Mouse (Mus musculus) MEL (cell line): ENCODE results near the gene Frmd4a. TPM values are rescaled to one million over a fixed set of nuclear protein-coding genes. Genes with fewer than 3 reads are reported as not detected.

Source experiments
- DNase-seq: peaks from one replicate; pipeline ENCODE4 v3.0.0; 2011; ENCODE audit warnings: low read depth, low spot score
- H3K27ac ChIP-seq: 2 replicates; pipeline ENCODE4 v1.5.1; 2012; ENCODE audit warnings: low read depth, mild to moderate bottlenecking, control low read depth, low read length, moderate library complexity; ENCODE audit not compliant: control insufficient read depth
- H3K27me3 ChIP-seq, 2 experiments: fragments of 150-350 bp in 1 of 2; sonication (generic) in 1 of 2; 2 replicates each; pipeline ENCODE4 v1.6.1; 2012; ENCODE audit warnings: low read length in 2 of 2, mild to moderate bottlenecking in 2 of 2, improper control_type of control experiment in 1 of 2, moderate library complexity in 1 of 2; ENCODE audit not compliant: insufficient read depth in 2 of 2, control insufficient read depth in 1 of 2
- H3K36me3 ChIP-seq, 2 experiments: 2 replicates each; pipeline ENCODE4 v1.6.1; 2012 to 2014; ENCODE audit warnings: low read length in 2 of 2, improper control_type of control experiment in 1 of 2, inconsistent platforms in 1 of 2, mild to moderate bottlenecking in 1 of 2; ENCODE audit not compliant: insufficient read depth in 2 of 2, control insufficient read depth in 1 of 2
- H3K4me1 ChIP-seq, 2 experiments: fragments of 150-350 bp in 1 of 2; sonication (generic) in 1 of 2; 2 replicates each; pipeline ENCODE4 v1.6.1; 2012; ENCODE audit warnings: low read length in 2 of 2, improper control_type of control experiment in 1 of 2, mild to moderate bottlenecking in 1 of 2; ENCODE audit not compliant: insufficient read depth in 2 of 2, control insufficient read depth in 1 of 2
- H3K4me3 ChIP-seq, 2 experiments: fragments of 150-350 bp in 1 of 2; sonication (generic) in 1 of 2; 2 replicates each; pipeline ENCODE4 v1.5.1; 2012; ENCODE audit warnings: low read depth in 2 of 2, low read length in 2 of 2, mild to moderate bottlenecking in 2 of 2, moderate library complexity in 2 of 2, control low read depth in 1 of 2, improper control_type of control experiment in 1 of 2; ENCODE audit not compliant: control insufficient read depth in 1 of 2, insufficient read depth in 1 of 2
- H3K79me2 ChIP-seq: 2 replicates; pipeline ENCODE4 v1.6.1; 2012; ENCODE audit warnings: mild to moderate bottlenecking, low read length, moderate library complexity; ENCODE audit not compliant: control insufficient read depth, poor library complexity, insufficient read depth
- H3K9ac ChIP-seq: 2 replicates; pipeline ENCODE4 v1.6.1; 2012; ENCODE audit warnings: low read depth, mild to moderate bottlenecking, control low read depth, low read length, moderate library complexity; ENCODE audit not compliant: control insufficient read depth, poor library complexity, severe bottlenecking
- H3K9me3 ChIP-seq: fragments of 150-350 bp; sonication (generic); replicated peaks from 2 replicates; pipeline ENCODE4 v1.6.1; 2012; ENCODE audit warnings: mild to moderate bottlenecking, low read length, improper control_type of control experiment, moderate library complexity; ENCODE audit not compliant: insufficient read depth
- BHLHE40 ChIP-seq: IDR thresholded peaks from 2 replicates; pipeline ENCODE4 v1.6.1; 2012; ENCODE audit warnings: low read depth, mild to moderate bottlenecking, inconsistent platforms, low read length, improper control_type of control experiment, borderline replicate concordance
- CHD2 ChIP-seq: IDR thresholded peaks from 2 replicates; pipeline ENCODE4 v1.6.1; 2011; ENCODE audit warnings: low read length, improper control_type of control experiment
- E2F4 ChIP-seq: IDR thresholded peaks from 2 replicates; pipeline ENCODE4 v1.6.1; 2011; ENCODE audit warnings: low read depth, low read length, improper control_type of control experiment, borderline replicate concordance
- EP300 ChIP-seq, 2 experiments: IDR thresholded peaks; 2 replicates each; pipeline ENCODE4 v1.6.1; 2011; ENCODE audit warnings: improper control_type of control experiment in 2 of 2, low read length in 2 of 2, low read depth in 1 of 2, mild to moderate bottlenecking in 1 of 2
- ETS1 ChIP-seq: IDR thresholded peaks from 2 replicates; pipeline ENCODE4 v1.6.1; 2012; ENCODE audit warnings: low read depth, mild to moderate bottlenecking, inconsistent platforms, low read length, improper control_type of control experiment, moderate library complexity
- GABPA ChIP-seq: IDR thresholded peaks from 2 replicates; pipeline ENCODE4 v1.6.1; 2012; ENCODE audit warnings: low read depth, mild to moderate bottlenecking, inconsistent platforms, low read length, improper control_type of control experiment, moderate library complexity
- GATA1 ChIP-seq: IDR thresholded peaks from 2 replicates; pipeline ENCODE4 v1.6.1; 2011; ENCODE audit warnings: low read depth, low read length, improper control_type of control experiment
- KAT2A ChIP-seq: conservative IDR thresholded peaks from 2 replicates; pipeline ENCODE4 v1.6.1; 2012; ENCODE audit warnings: low read depth, low read length, improper control_type of control experiment, inconsistent platforms
- MAFK ChIP-seq: IDR thresholded peaks from 2 replicates; pipeline ENCODE4 v1.6.1; 2011; ENCODE audit warnings: low read depth, mild to moderate bottlenecking, low read length, improper control_type of control experiment, borderline replicate concordance
- MAX ChIP-seq: IDR thresholded peaks from 2 replicates; pipeline ENCODE4 v1.6.1; 2011; ENCODE audit warnings: low read length, improper control_type of control experiment
- MEF2A ChIP-seq: IDR thresholded peaks from 2 replicates; pipeline ENCODE4 v1.6.1; 2014; ENCODE audit warnings: low read depth, mild to moderate bottlenecking, inconsistent platforms, low read length, improper control_type of control experiment; ENCODE audit not compliant: poor library complexity, insufficient replicate concordance, severe bottlenecking; ENCODE audit errors: extremely low read depth
- MYC ChIP-seq: IDR thresholded peaks from 2 replicates; pipeline ENCODE4 v1.6.1; 2011; ENCODE audit warnings: low read depth, mild to moderate bottlenecking, low read length, improper control_type of control experiment, moderate library complexity
- NELFE ChIP-seq: IDR thresholded peaks from 2 replicates; pipeline ENCODE4 v1.6.1; 2011; ENCODE audit warnings: low read depth, low read length, improper control_type of control experiment
- NRF1 ChIP-seq: IDR thresholded peaks from 2 replicates; pipeline ENCODE4 v1.6.1; 2014; ENCODE audit warnings: low read depth, mild to moderate bottlenecking, inconsistent platforms, low read length, improper control_type of control experiment, moderate library complexity; ENCODE audit not compliant: poor library complexity, insufficient read depth, severe bottlenecking
- POLR2A ChIP-seq, 2 experiments: IDR thresholded peaks; 2 replicates each; pipeline ENCODE4 v1.6.1; 2011 to 2012; ENCODE audit warnings: low read length in 2 of 2, mild to moderate bottlenecking in 2 of 2, control low read depth in 1 of 2, improper control_type of control experiment in 1 of 2, low read depth in 1 of 2, moderate library complexity in 1 of 2; ENCODE audit not compliant: control insufficient read depth in 1 of 2, insufficient read depth in 1 of 2, poor library complexity in 1 of 2
- RAD21 ChIP-seq: IDR thresholded peaks from 2 replicates; pipeline ENCODE4 v1.6.1; 2011; ENCODE audit warnings: mild to moderate bottlenecking, low read depth, low read length, improper control_type of control experiment
- RCOR1 ChIP-seq: IDR thresholded peaks from 2 replicates; pipeline ENCODE4 v1.6.1; 2012; ENCODE audit warnings: low read depth, mild to moderate bottlenecking, inconsistent platforms, low read length, improper control_type of control experiment
- TCF12 ChIP-seq: IDR thresholded peaks from 2 replicates; pipeline ENCODE4 v1.6.1; 2014; ENCODE audit warnings: low read depth, mild to moderate bottlenecking, inconsistent platforms, low read length, improper control_type of control experiment, moderate library complexity
- UBTF ChIP-seq: IDR thresholded peaks from 2 replicates; pipeline ENCODE4 v1.6.1; 2012; ENCODE audit warnings: low read depth, mild to moderate bottlenecking, inconsistent platforms, low read length, improper control_type of control experiment, moderate library complexity, borderline replicate concordance; ENCODE audit not compliant: insufficient read depth
- ZC3H11A ChIP-seq: IDR thresholded peaks from 2 replicates; pipeline ENCODE4 v1.6.1; 2012; ENCODE audit warnings: low read depth, mild to moderate bottlenecking, inconsistent platforms, low read length, improper control_type of control experiment
- ZMIZ1 ChIP-seq: IDR thresholded peaks from 2 replicates; pipeline ENCODE4 v1.6.1; 2012; ENCODE audit warnings: low read depth, mild to moderate bottlenecking, inconsistent platforms, low read length, improper control_type of control experiment, moderate library complexity
- ZNF384 ChIP-seq: IDR thresholded peaks from 2 replicates; pipeline ENCODE4 v1.6.1; 2012; ENCODE audit warnings: low read depth, mild to moderate bottlenecking, inconsistent platforms, low read length, improper control_type of control experiment
- polyA plus RNA-seq, 2 experiments: library from polyadenylated mRNA; stranded (reverse) in 1 of 2; unstranded in 1 of 2; fragments of >175 nt in 1 of 2; fragments of >200 nt in 1 of 2; gene quantifications; 2 replicates each; pipeline versions ENCODE4 v1.2.1 to v1.2.4; 2012; ENCODE audit warnings: low replicate concordance in 2 of 2, low read depth in 1 of 2; ENCODE audit not compliant: insufficient read length in 2 of 2, insufficient read depth in 1 of 2, missing spikeins in 1 of 2
- total RNA-seq: library from RNA; depleted of rRNA; stranded (reverse); fragments of 300-350 nt; gene quantifications from 2 replicates; pipeline ENCODE4 v1.2.3, GENCODE M21; 2012

Gene Frmd4a
- total and polyA plus RNA-seq, 3 experiments: 6.4 to 14.4 TPM; not detected in 1

- H3K27ac ChIP-seq: no peak overlapping the region
- H3K4me3 ChIP-seq: no peak overlapping the region
- DNase-seq: no peak
- H3K4me1 ChIP-seq: no peaks in the 10 kb centered on the region
- H3K36me3 ChIP-seq: peaks cover 0 to 25% of the 10 kb centered on the region in 2 experiments; a peak in 2 of 4 replicates
- H3K9ac ChIP-seq: no peak overlapping the region
- H3K27me3 ChIP-seq: no peaks in the 10 kb centered on the region
- TF ChIP-seq POLR2A (IDR thresholded peaks at IDR 0.05; ENCODE audit: control insufficient read depth in 1 of 2, insufficient read depth in 1 of 2, low read depth in 1 of 2, low read length in 2 of 2, poor library complexity in 1 of 2): no peak
- no peak for TF ChIP-seq KAT2A
- TF ChIP-seq EP300 (IDR thresholded peaks at IDR 0.05; ENCODE audit: low read depth in 1 of 2, low read length in 2 of 2): no peak
- TF ChIP-seq GABPA: no peak
- TF ChIP-seq MYC: no peak
- TF ChIP-seq UBTF: no peak
- no peak for TF ChIP-seq ZMIZ1
- TF ChIP-seq ETS1: no peak
- TF ChIP-seq ZC3H11A: no peak
- TF ChIP-seq RAD21: no peak
- TF ChIP-seq MAFK: no peak
- no peaks in the 10 kb centered on the region for H3K9me3 ChIP-seq
- no peaks in the 10 kb centered on the region for H3K79me2 ChIP-seq
Measured at GRCm38 (mm10) chr2:4586245-4586644, 568.7 kb downstream of the Frmd4a start.

GRCm38 (mm10) chr2:4587685-4588409 is 570.3 kb downstream of the Frmd4a start:
- no peak for TF ChIP-seq E2F4
- no peak for TF ChIP-seq NELFE
- TF ChIP-seq TCF12: no peak
- no peak for TF ChIP-seq MYC
- no peak for TF ChIP-seq ZMIZ1
- TF ChIP-seq EP300 (IDR thresholded peaks at IDR 0.05; ENCODE audit: low read depth in 1 of 2, low read length in 2 of 2): no peak
- no peak for TF ChIP-seq ZNF384
- TF ChIP-seq BHLHE40: no peak
- no peak for TF ChIP-seq RCOR1
- TF ChIP-seq MAFK: no peak
- no peak for TF ChIP-seq POLR2A (IDR thresholded peaks at IDR 0.05; ENCODE audit: control insufficient read depth in 1 of 2, insufficient read depth in 1 of 2, low read depth in 1 of 2, low read length in 2 of 2, poor library complexity in 1 of 2)
- no peak for TF ChIP-seq GATA1
- TF ChIP-seq MAX: no peak
- TF ChIP-seq CHD2: no peak
- no peak for TF ChIP-seq NRF1
- no peak for TF ChIP-seq MEF2A
- TF ChIP-seq, all 39 proteins: peak for 0
- Histone ChIP-seq H3K79me2 (no peaks in the 10 kb centered on the region), H3K9ac (no peak overlapping the region), H3K4me3 (no peak overlapping the region), H3K9me3 (no peaks in the 10 kb centered on the region), H3K27me3 (no peaks in the 10 kb centered on the region), H3K4me1 (no peaks in the 10 kb centered on the region), H3K36me3 (peaks cover 0 to 26% of the 10 kb centered on the region in 2 experiments; a peak in 2 of 4 replicates), H3K27ac (no peak overlapping the region)
- no peak for DNase-seq
